Mouse (Mus musculus): Measurements from ENCODE around the gene Anapc15. TPM values are rescaled to one million over a fixed set of nuclear protein-coding genes. Genes with fewer than 3 reads are reported as not detected.
A peak's percentile ranks its signal among the peaks of the same experiment; 100 is the strongest.

Anapc15 gene
- 23.8 and 28.5 TPM in 2 replicates for polyA plus RNA-seq (2015; fragmentation: Nextera tagmentation; extraction: Ambion mirVana)

GRCm38 (mm10) chr7:101863415-101863814 lies at the start of gene Anapc15:
Gene Anapc15 (plus strand): TSS chr7:101863715.
- WGBS (ENCODE audit: insufficient replicate concordance), result 50% methylated on average over 3 of the region's 3 CpGs
- Histone ChIP-seq H3K36me3 (replicated peaks; ENCODE audit: insufficient read depth, low read length) (no peaks in the 10 kb centered on the region), H3K9me3 (ENCODE audit: low read length) (no peaks in the 10 kb centered on the region), H3K9ac (replicated peaks) (no peak within 1 kb of the TSS), H3K4me1 (ENCODE audit: insufficient read depth) (no peaks in the 10 kb centered on the region), H3K4me2 (ENCODE audit: low read depth, low read length) (no peak within 1 kb of the TSS), H3K27ac (ENCODE audit: low read depth) (no peak within 1 kb of the TSS), H3K4me3 (ENCODE audit: low read depth, low read length) (no peak within 1 kb of the TSS), H3K27me3 (ENCODE audit: insufficient read depth, low read length) (no peaks in the 10 kb centered on the region)
- DNase-seq (no peak), ATAC-seq (no peak)
- TF ChIP-seq CTCF (IDR thresholded peaks at IDR 0.05; ENCODE audit: low read depth), result no peak
- no peak for TF ChIP-seq EP300 (IDR thresholded peaks at IDR 0.05; ENCODE audit: low read depth)

- 1% methylated on average over 28 of the region's 45 CpGs for WGBS (ENCODE audit: insufficient replicate concordance)
- TF ChIP-seq CTCF (IDR thresholded peaks at IDR 0.05; ENCODE audit: low read depth) (no peak), EP300 (IDR thresholded peaks at IDR 0.05; ENCODE audit: low read depth) (no peak)
- Histone ChIP-seq H3K27me3 (ENCODE audit: insufficient read depth, low read length) (peaks cover 69% of the 10 kb centered on the region), H3K9me3 (ENCODE audit: low read length) (0 out of 2 replicates have a peak, but pooled peaks cover 2% of the 10 kb centered on the region), H3K4me2 (ENCODE audit: low read depth, low read length) (peak within 1 kb of the TSS; percentile 29), H3K36me3 (replicated peaks; ENCODE audit: insufficient read depth, low read length) (no peaks in the 10 kb centered on the region), H3K4me1 (ENCODE audit: insufficient read depth) (peaks cover 13% of the 10 kb centered on the region), H3K4me3 (ENCODE audit: low read depth, low read length) (peak within 1 kb of the TSS; percentile 22; the same call in 1 of the 2 replicates), H3K27ac (ENCODE audit: low read depth) (no peak within 1 kb of the TSS), H3K9ac (replicated peaks) (no peak within 1 kb of the TSS)
- ATAC-seq, result no peak
- DNase-seq, result no peak
Measured at GRCm38 (mm10) chr7:101817861-101818401, 45.6 kb upstream of the Anapc15 start, which contains the start of gene Phox2a. Gene Phox2a (plus strand): TSS chr7:101818313.

GRCm38 (mm10) chr7:101820295-101821030 lies 43.1 kb upstream of the Anapc15 start:
- ATAC-seq (no peak), DNase-seq (no peak)
- Histone ChIP-seq H3K4me3 (ENCODE audit: low read depth, low read length) (no peak overlapping the region), H3K4me1 (ENCODE audit: insufficient read depth) (peaks cover 13% of the 10 kb centered on the region), H3K27me3 (ENCODE audit: insufficient read depth, low read length) (peaks cover 74% of the 10 kb centered on the region), H3K9me3 (ENCODE audit: low read length) (no peaks in the 10 kb centered on the region), H3K36me3 (replicated peaks; ENCODE audit: insufficient read depth, low read length) (0 out of 2 replicates have a peak, but pooled peaks cover 3% of the 10 kb centered on the region), H3K4me2 (ENCODE audit: low read depth, low read length) (peak overlapping the region; percentile 45; the same call in 1 of the 2 replicates), H3K27ac (ENCODE audit: low read depth) (no peak overlapping the region), H3K9ac (replicated peaks) (no peak overlapping the region)
- no peak for TF ChIP-seq EP300 (IDR thresholded peaks at IDR 0.05; ENCODE audit: low read depth)
- no peak for TF ChIP-seq CTCF (IDR thresholded peaks at IDR 0.05; ENCODE audit: low read depth)
- WGBS (ENCODE audit: insufficient replicate concordance), result 3% methylated on average over 35 of the region's 35 CpGs

GRCm38 (mm10) chr7:101821571-101822501 lies 41.7 kb upstream of the Anapc15 start:
- 2% methylated on average over 68 of the region's 71 CpGs for WGBS (ENCODE audit: insufficient replicate concordance)
- H3K36me3 ChIP-seq (replicated peaks; ENCODE audit: insufficient read depth, low read length), result peaks cover 6% of the 10 kb centered on the region; the same call in 1 of the 2 replicates
- no peak for TF ChIP-seq CTCF (IDR thresholded peaks at IDR 0.05; ENCODE audit: low read depth)
- H3K4me3 ChIP-seq (ENCODE audit: low read depth, low read length), result peak overlapping the region; percentile 40
- ATAC-seq (peak; percentile 49), DNase-seq (peak; percentile 29)
- peaks cover 66% of the 10 kb centered on the region for H3K27me3 ChIP-seq (ENCODE audit: insufficient read depth, low read length)
- H3K4me1 ChIP-seq (ENCODE audit: insufficient read depth), result peaks cover 13% of the 10 kb centered on the region
- peak overlapping the region; percentile 72 for H3K4me2 ChIP-seq (ENCODE audit: low read depth, low read length)
- peak overlapping the region; percentile 26; the same call in 1 of the 2 replicates for H3K9ac ChIP-seq (replicated peaks)
- H3K9me3 ChIP-seq (ENCODE audit: low read length), result no peaks in the 10 kb centered on the region
- H3K27ac ChIP-seq (ENCODE audit: low read depth), result no peak overlapping the region

- H3K4me2 ChIP-seq (ENCODE audit: low read depth, low read length), result no peak overlapping the region
- no peaks in the 10 kb centered on the region for H3K9me3 ChIP-seq (ENCODE audit: low read length)
- WGBS (ENCODE audit: insufficient replicate concordance), result 50% methylated on average over 32 of the region's 32 CpGs
- peaks cover 13% of the 10 kb centered on the region for H3K4me1 ChIP-seq (ENCODE audit: insufficient read depth)
- H3K9ac ChIP-seq (replicated peaks), result no peak overlapping the region
- no peak overlapping the region for H3K4me3 ChIP-seq (ENCODE audit: low read depth, low read length)
- H3K27ac ChIP-seq (ENCODE audit: low read depth), result no peak overlapping the region
- ATAC-seq (no peak), DNase-seq (peak; percentile 25)
- peaks cover 10% of the 10 kb centered on the region; the same call in 1 of the 2 replicates for H3K36me3 ChIP-seq (replicated peaks; ENCODE audit: insufficient read depth, low read length)
- peaks cover 53% of the 10 kb centered on the region for H3K27me3 ChIP-seq (ENCODE audit: insufficient read depth, low read length)
- TF ChIP-seq CTCF (IDR thresholded peaks at IDR 0.05; ENCODE audit: low read depth) (peak; percentile 44), EP300 (IDR thresholded peaks at IDR 0.05; ENCODE audit: low read depth) (no peak)
Measured at GRCm38 (mm10) chr7:101822836-101823757, 40.4 kb upstream of the Anapc15 start.

Measured in liver, postnatal 0 days (tissue).